Mouse (Mus musculus): ENCODE measurements around the gene Atp1b3.
"Not testable (repeated sequence)": the region's sequence is repeated elsewhere in the genome, so short reads cannot be mapped to it uniquely, and the experiment has no call there.

The Atp1b3 gene

GRCm38 (mm10) chr9:96353121-96353769 is 11.0 kb downstream of the Atp1b3 start:
- no peak for TF ChIP-seq CTCF (conservative IDR thresholded peaks at IDR 0.05; ENCODE audit: low read length)
- no peak for TF ChIP-seq POU5F1 (IDR thresholded peaks at IDR 0.05; ENCODE audit: borderline replicate concordance, low read length)
- TF ChIP-seq NANOG (IDR thresholded peaks at IDR 0.05; ENCODE audit: borderline replicate concordance, low read length) = no peak
- Histone ChIP-seq H3K4me1 (replicated peaks; ENCODE audit: low read depth, low read length) (peaks cover 67% of the 10 kb centered on the region), H3K27me3 (ENCODE audit: insufficient read depth, low read length) (no peaks in the 10 kb centered on the region), H3K36me3 (ENCODE audit: insufficient read depth, low read length) (peaks cover 40% of the 10 kb centered on the region), H3K4me3 (replicated peaks; ENCODE audit: low read length) (no peak overlapping the region), H3K9me3 (ENCODE audit: low read length) (no peaks in the 10 kb centered on the region)

- Histone ChIP-seq H3K4me1 (replicated peaks; ENCODE audit: low read depth, low read length) (peaks cover 74% of the 10 kb centered on the region), H3K36me3 (ENCODE audit: insufficient read depth, low read length) (peaks cover 35% of the 10 kb centered on the region)
- not testable (repeated sequence) for H3K4me3 ChIP-seq (replicated peaks; ENCODE audit: low read length); H3K9me3 ChIP-seq (ENCODE audit: low read length); H3K27me3 ChIP-seq (ENCODE audit: insufficient read depth, low read length)
These were observed 12.5 kb downstream of the Atp1b3 start for GRCm38 (mm10) chr9:96351771-96352170.

GRCm38 (mm10) chr9:96350476-96350875 is 13.8 kb downstream of the Atp1b3 start:
- no peak for TF ChIP-seq NANOG (IDR thresholded peaks at IDR 0.05; ENCODE audit: borderline replicate concordance, low read length)
- TF ChIP-seq CTCF (conservative IDR thresholded peaks at IDR 0.05; ENCODE audit: low read length) = no peak
- no peak for TF ChIP-seq POU5F1 (IDR thresholded peaks at IDR 0.05; ENCODE audit: borderline replicate concordance, low read length)

GRCm38 (mm10) chr9:96350010-96350409 is 14.2 kb downstream of the Atp1b3 start:
- Histone ChIP-seq H3K9me3 (ENCODE audit: low read length) (no peaks in the 10 kb centered on the region), H3K36me3 (ENCODE audit: insufficient read depth, low read length) (peaks cover 30% of the 10 kb centered on the region), H3K27me3 (ENCODE audit: insufficient read depth, low read length) (no peaks in the 10 kb centered on the region), H3K4me1 (replicated peaks; ENCODE audit: low read depth, low read length) (peaks cover 74% of the 10 kb centered on the region), H3K4me3 (replicated peaks; ENCODE audit: low read length) (no peak overlapping the region)
- TF ChIP-seq CTCF (conservative IDR thresholded peaks at IDR 0.05; ENCODE audit: low read length) = peak; percentile 36
- TF ChIP-seq NANOG (IDR thresholded peaks at IDR 0.05; ENCODE audit: borderline replicate concordance, low read length) = no peak
- no peak for TF ChIP-seq POU5F1 (IDR thresholded peaks at IDR 0.05; ENCODE audit: borderline replicate concordance, low read length)

More at GRCm38 (mm10) chr9:96350476-96350875, 13.8 kb downstream of the Atp1b3 start:
- Histone ChIP-seq H3K4me3 (replicated peaks; ENCODE audit: low read length) (no peak overlapping the region), H3K4me1 (replicated peaks; ENCODE audit: low read depth, low read length) (peaks cover 74% of the 10 kb centered on the region), H3K9me3 (ENCODE audit: low read length) (no peaks in the 10 kb centered on the region), H3K27me3 (ENCODE audit: insufficient read depth, low read length) (no peaks in the 10 kb centered on the region), H3K36me3 (ENCODE audit: insufficient read depth, low read length) (peaks cover 28% of the 10 kb centered on the region)

GRCm38 (mm10) chr9:96348885-96349284 is 15.4 kb downstream of the Atp1b3 start:
- Histone ChIP-seq H3K27me3 (ENCODE audit: insufficient read depth, low read length) (no peaks in the 10 kb centered on the region), H3K4me1 (replicated peaks; ENCODE audit: low read depth, low read length) (peaks cover 66% of the 10 kb centered on the region), H3K36me3 (ENCODE audit: insufficient read depth, low read length) (peaks cover 38% of the 10 kb centered on the region), H3K9me3 (ENCODE audit: low read length) (no peaks in the 10 kb centered on the region), H3K4me3 (replicated peaks; ENCODE audit: low read length) (peak overlapping the region; percentile 11; the same call in 1 of the 2 replicates)
- TF ChIP-seq CTCF (conservative IDR thresholded peaks at IDR 0.05; ENCODE audit: low read length) (no peak), NANOG (IDR thresholded peaks at IDR 0.05; ENCODE audit: borderline replicate concordance, low read length) (no peak)

- no peaks in the 10 kb centered on the region for H3K27me3 ChIP-seq (ENCODE audit: insufficient read depth, low read length)
- peaks cover 61% of the 10 kb centered on the region for H3K36me3 ChIP-seq (ENCODE audit: insufficient read depth, low read length)
- no peaks in the 10 kb centered on the region for H3K9me3 ChIP-seq (ENCODE audit: low read length)
- H3K4me3 ChIP-seq (replicated peaks; ENCODE audit: low read length) = no peak overlapping the region
- TF ChIP-seq NANOG (IDR thresholded peaks at IDR 0.05; ENCODE audit: borderline replicate concordance, low read length) = no peak
- no peak for TF ChIP-seq CTCF (conservative IDR thresholded peaks at IDR 0.05; ENCODE audit: low read length)
- TF ChIP-seq POU5F1 (IDR thresholded peaks at IDR 0.05; ENCODE audit: borderline replicate concordance, low read length) = no peak
- H3K4me1 ChIP-seq (replicated peaks; ENCODE audit: low read depth, low read length) = peaks cover 39% of the 10 kb centered on the region
These were observed 18.5 kb downstream of the Atp1b3 start for GRCm38 (mm10) chr9:96345750-96346149.

GRCm38 (mm10) chr9:96331146-96331545 is 33.1 kb downstream of the Atp1b3 start:
- Histone ChIP-seq H3K4me1 (replicated peaks; ENCODE audit: low read depth, low read length) (peaks cover 24% of the 10 kb centered on the region), H3K4me3 (replicated peaks; ENCODE audit: low read length) (no peak overlapping the region), H3K36me3 (ENCODE audit: insufficient read depth, low read length) (peaks cover 47% of the 10 kb centered on the region), H3K27me3 (ENCODE audit: insufficient read depth, low read length) (no peaks in the 10 kb centered on the region), H3K9me3 (ENCODE audit: low read length) (no peaks in the 10 kb centered on the region)
- TF ChIP-seq CTCF (conservative IDR thresholded peaks at IDR 0.05; ENCODE audit: low read length) (no peak), NANOG (IDR thresholded peaks at IDR 0.05; ENCODE audit: borderline replicate concordance, low read length) (no peak), POU5F1 (IDR thresholded peaks at IDR 0.05; ENCODE audit: borderline replicate concordance, low read length) (no peak)

GRCm38 (mm10) chr9:96328226-96328625 is 36.0 kb downstream of the Atp1b3 start:
- Histone ChIP-seq H3K36me3 (ENCODE audit: insufficient read depth, low read length) (peaks cover 21% of the 10 kb centered on the region), H3K9me3 (ENCODE audit: low read length) (no peaks in the 10 kb centered on the region), H3K27me3 (ENCODE audit: insufficient read depth, low read length) (no peaks in the 10 kb centered on the region), H3K4me1 (replicated peaks; ENCODE audit: low read depth, low read length) (peaks cover 42% of the 10 kb centered on the region), H3K4me3 (replicated peaks; ENCODE audit: low read length) (no peak overlapping the region)
- no peak for TF ChIP-seq POU5F1 (IDR thresholded peaks at IDR 0.05; ENCODE audit: borderline replicate concordance, low read length)
- no peak for TF ChIP-seq NANOG (IDR thresholded peaks at IDR 0.05; ENCODE audit: borderline replicate concordance, low read length)
- no peak for TF ChIP-seq CTCF (conservative IDR thresholded peaks at IDR 0.05; ENCODE audit: low read length)

GRCm38 (mm10) chr9:96326496-96326923 is 37.7 kb downstream of the Atp1b3 start:
- Histone ChIP-seq H3K36me3 (ENCODE audit: insufficient read depth, low read length) (peaks cover 22% of the 10 kb centered on the region), H3K4me1 (replicated peaks; ENCODE audit: low read depth, low read length) (peaks cover 41% of the 10 kb centered on the region), H3K9me3 (ENCODE audit: low read length) (no peaks in the 10 kb centered on the region), H3K4me3 (replicated peaks; ENCODE audit: low read length) (no peak overlapping the region), H3K27me3 (ENCODE audit: insufficient read depth, low read length) (no peaks in the 10 kb centered on the region)
- TF ChIP-seq POU5F1 (IDR thresholded peaks at IDR 0.05; ENCODE audit: borderline replicate concordance, low read length) (no peak), NANOG (IDR thresholded peaks at IDR 0.05; ENCODE audit: borderline replicate concordance, low read length) (no peak), CTCF (conservative IDR thresholded peaks at IDR 0.05; ENCODE audit: low read length) (no peak)

Data from E14TG2a.4 (cell line).